Mouse (Mus musculus): Measurements from ENCODE around the gene Npr1. TPM values are rescaled to one million over a fixed set of nuclear protein-coding genes. Genes with fewer than 3 reads are reported as not detected.

The Npr1 gene
- total RNA-seq, 4 experiments from 2014 or later = 316 to 460 (median 368) TPM

DNA sequence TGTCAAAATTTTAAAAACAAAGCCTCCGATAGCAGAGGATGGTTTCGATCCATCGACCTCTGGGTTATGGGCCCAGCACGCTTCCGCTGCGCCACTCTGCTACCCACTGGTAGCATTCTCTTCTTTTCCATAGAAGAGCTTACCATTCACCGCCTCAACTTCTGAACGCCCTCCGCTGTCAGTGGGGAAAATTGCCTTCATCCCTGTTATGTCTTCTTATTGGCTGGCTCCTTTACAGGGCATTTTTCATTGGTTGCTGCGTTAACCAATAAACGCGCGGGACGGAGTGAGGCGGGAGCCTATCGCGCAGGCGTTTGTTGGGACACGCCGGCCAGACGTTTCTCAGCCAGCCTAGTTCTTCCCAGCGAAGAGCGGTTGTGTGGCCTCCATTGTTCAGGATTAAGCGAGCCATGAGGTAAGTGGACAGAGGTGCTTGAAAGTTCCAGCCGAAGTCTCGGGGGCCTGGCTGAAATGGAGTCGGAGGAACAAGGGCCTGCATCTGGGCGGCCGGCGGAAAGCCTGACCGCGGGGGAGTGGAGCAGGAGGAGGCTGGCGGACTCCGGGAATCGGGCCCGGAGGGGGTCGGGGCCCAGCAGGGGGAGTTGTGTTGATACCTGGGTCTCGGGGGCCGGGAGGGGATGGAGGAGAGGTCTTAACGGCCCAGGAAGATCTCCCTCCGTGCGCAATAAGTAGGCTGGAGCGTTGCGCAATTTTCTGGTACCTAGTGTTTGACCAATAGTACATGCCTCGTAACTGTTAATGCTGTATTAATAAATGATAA, 10.4 kb upstream of the Npr1 start, which contains the start of gene Ilf2:
Gene Ilf2 (plus strand): TSS at position 296 of the 781 bp plus-strand sequence.
- DNase-seq = peak; percentile 95

DNA sequence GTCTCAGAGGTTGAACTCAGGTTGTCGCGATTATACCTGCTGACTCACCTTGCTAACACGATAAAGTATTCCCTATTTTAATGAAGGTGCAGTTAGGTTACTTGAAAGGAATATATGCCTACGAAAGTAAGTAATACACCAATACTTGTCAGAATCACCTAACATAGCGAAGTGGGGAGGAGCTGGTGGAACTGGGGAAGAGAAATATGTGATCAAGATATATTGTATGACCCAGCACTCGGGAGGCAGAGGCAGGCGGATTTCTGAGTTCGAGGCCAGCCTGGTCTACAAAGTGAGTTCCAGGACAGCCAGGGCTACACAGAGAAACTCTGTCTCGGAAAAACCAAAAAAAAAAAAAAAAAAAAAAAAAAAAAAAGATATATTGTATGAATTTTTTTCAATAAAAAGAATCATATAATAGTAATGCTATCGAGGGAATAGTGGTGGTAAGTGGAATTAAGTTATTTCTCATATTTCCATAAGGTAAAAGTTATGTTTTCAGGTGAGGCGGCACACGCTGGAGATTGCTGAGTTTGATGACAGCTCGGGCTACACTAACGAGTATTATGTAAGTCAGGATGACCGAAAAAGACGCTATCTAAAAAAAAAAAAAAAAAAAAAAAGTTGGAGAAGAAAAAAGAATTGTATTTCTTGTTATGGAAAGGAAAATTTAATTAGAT, 9.6 kb upstream of the Npr1 start:
- DNase-seq = no peak

DNA sequence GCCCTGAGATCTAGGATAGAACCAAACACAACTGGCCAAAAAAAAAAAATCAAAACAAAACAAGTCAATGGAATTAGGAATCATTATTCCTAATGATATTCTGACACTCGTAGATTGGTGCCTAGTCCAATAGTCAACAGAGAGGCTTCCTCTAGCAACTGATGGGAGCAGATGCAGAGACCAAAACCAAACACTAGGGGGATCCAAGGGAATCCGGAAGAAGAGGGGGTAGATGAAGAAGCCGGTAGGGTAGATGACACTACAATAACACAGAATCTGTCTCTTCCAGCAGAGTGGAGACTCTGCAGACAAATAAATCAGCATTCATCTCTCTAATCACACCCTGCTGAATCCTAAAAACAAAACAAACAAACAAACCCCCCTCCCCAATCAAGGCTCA, 6.5 kb upstream of the Npr1 start:
- no peak for DNase-seq

DNA sequence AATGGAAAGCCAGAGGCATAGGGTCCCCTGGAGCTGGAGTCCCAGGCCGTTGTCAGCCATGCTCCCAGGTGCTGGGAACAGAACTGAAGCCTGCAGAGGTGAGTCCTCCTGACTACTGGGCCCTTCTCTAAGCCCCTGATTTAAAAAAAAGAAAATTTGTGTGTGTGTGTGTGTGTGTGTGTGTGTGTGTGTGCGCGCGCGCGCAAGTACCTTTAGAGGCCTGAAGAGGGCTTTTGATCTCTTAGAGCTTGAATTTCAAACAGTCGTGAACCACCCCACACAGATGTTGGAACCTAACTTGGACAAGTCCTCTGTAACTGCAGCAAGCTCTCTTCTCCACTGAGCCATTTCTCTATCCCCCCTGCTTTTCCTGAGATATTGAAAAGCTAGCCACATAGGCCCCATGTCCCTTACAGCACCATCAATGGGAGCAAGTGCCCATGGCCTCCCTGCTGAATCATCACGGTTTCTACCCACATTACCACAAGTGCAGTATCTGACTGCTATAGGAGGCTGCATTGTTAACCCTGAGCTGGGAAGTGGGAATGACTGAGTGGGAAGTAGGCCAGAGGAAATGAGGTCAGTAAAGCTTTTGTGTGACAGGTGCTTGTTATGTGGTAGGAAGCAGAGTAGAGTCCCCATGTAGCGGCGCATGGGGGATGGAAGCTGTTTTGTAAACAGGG, 2.1 kb upstream of the Npr1 start:
- DNase-seq = no peak

DNA sequence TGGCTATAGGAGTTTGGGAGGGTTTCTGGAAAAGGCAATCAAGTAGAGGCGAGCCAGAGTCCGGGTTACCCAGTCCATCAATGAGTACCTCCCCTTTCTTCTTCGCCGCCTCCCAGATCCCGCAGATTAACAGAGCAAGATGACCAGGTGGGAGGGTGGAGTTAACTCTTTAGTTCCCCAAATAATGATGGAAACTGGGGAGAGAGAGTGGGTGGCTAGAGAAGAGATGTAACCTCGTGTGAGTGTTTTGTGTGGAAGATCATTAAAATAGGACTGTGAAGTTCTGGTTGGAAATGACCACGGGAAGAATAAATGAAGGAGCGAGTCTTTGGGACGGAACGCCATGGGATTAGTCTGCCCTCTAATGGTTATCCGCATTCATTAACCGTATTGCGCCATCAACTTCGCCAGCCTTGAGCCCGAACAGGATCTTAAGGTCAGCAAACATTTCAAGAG, 673 bp upstream of the Npr1 start:
- peak; percentile 77 for DNase-seq

DNA sequence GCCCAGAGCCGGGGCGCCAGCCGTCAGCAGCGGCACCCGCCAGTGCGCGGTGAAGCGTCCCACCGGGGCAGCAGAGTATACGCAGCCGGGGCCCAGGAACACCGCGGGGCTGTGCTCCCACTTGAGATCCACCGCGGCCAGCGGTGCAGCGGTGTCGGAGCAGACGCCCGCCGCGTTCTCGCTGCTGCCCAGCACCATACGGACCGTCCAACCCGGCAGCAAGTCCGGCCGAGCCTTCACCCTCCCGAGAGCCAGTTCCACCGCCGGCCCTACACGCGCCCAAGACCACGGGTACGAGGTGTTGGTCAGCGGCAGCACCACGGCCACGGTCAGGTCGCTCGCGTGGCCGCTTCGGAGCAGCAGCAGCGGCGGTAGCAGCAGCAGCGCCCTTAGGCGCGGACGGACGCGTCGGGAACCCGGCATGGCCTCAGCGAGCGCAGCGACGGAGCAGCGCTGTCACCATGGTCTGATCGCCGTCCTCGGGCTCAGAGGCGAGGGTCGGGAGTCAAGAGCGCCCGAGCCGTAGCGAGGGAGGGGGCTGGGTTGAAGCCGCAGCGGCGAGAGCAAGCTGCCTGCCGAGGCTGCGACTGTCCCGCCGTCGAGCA, 483 bp downstream of the Npr1 start:
- DNase-seq = no peak

DNA sequence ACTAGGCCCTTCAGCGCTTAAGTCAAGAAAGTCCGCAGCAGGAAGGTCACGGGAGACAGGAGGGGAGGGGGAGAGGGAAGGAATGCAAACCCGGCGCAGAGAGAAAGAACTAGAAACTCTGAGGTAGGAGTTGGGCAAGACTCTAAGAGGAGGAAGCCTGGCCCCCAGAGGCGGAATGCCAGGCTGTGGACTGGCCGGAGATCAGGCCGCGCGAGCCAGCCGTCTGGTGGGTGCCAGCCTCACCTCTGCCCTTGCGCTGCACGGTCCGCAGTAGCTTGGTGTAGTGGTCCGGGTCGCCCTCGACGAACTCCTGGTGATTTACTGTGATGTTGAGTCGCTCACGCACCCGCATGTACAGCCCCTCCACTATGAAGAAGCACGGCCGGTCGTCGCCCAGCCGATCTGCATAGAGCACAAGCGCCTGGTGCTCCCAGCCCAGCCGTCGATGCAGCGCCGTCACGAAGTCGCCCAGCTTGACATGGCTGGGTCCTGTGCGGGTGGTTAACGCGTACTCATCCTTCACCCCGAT, 1.1 kb downstream of the Npr1 start:
- peak; percentile 55 for DNase-seq

DNA sequence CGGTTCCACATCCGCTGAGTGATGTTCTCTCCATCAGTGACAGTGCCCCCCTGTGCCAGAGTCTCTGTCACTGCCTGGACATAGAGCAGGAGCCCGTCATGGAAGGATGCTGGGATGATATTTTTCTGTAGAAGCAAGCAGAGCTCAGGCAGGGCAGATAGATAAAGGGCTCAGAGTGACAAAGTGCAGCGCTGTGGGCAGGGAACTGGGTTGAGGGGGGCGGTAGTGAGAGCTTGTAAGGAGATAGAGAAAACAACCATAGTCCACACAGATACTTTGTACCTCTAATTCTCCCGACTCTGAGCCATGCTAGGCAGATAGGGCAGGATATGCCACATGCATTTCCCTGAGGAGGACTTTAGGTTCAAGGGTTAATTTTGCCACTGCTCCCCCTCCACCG, 3.1 kb downstream of the Npr1 start:
- no peak for DNase-seq

DNA sequence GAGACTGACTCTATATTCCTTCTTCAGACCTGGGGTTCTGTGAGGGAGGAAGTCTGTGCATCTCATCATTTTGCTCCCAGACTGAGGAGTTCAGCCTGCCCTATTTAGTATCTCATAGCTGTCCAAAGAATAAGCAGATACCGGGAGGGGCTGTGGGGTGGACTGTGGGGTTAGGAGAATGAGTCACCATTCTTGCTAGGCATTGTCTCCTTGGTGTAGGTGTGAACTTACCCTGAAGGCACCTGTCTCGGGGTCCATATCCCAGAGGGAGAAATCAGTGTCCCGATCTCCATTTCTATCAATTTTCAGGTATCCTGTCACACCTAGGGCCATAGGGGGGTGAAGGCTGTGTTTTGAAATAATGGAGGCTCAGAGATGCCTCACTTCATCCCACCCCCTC, 3.7 kb downstream of the Npr1 start:
- DNase-seq = no peak

DNA sequence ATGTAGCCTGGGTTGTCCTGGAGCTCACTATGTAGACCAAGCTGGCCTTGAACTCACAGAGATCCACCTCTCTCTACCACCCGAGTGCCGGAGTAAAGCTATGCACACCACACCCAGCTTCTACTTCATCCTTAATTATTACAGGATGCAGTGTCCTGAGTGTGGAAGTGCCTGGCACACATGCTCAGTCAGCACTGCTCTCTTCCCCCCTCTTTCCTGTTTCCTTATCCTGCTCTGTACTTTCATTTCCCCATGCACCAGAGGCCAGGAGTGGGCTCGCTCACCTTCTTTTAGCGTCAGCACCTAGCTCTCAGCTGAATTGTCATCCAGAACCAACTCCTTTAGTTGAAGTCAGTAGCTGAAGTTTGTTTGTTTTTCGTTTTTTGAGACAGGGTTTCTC, 5.4 kb downstream of the Npr1 start:
- no peak for DNase-seq

DNA sequence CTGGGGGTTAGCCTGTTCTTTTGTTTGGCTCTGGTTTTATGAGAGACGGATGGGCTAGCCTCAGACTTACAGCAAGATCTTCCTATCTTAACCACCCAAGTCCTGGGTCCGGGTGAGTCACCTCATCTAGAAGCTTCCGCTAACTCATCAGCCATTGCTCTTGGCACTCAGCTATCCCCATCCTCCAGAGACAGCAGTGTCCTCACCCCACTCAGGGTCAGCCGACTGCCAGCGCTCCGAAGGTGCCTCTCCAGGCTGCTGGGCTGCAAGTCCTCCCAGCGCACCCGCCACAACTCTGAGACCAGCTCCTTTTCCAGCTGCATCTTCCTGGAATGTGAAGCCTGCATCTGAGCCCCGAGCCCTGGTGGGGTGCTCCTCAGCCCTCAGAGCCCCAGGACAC, 5.9 kb downstream of the Npr1 start:
- no peak for DNase-seq

DNA sequence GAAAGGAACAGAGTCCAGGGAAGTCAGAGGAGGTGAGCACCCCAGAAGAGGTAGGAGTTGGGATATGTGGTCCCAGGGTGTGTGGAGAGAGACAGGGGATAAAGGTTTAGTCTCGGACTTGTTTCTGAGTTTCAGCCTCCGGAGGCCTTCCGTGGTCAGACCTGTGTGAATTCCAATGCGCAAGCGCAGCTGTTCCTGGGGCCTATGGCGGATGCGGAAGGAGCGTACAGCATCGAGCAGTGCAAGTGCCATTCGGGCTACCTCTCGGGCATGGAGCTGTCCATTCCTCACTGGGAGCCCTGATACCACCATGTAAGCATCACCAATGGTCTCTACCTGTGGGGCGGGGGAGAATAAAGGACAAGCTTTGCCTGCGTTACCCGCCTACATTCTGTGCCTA, 10.7 kb downstream of the Npr1 start:
- DNase-seq = no peak

DNA sequence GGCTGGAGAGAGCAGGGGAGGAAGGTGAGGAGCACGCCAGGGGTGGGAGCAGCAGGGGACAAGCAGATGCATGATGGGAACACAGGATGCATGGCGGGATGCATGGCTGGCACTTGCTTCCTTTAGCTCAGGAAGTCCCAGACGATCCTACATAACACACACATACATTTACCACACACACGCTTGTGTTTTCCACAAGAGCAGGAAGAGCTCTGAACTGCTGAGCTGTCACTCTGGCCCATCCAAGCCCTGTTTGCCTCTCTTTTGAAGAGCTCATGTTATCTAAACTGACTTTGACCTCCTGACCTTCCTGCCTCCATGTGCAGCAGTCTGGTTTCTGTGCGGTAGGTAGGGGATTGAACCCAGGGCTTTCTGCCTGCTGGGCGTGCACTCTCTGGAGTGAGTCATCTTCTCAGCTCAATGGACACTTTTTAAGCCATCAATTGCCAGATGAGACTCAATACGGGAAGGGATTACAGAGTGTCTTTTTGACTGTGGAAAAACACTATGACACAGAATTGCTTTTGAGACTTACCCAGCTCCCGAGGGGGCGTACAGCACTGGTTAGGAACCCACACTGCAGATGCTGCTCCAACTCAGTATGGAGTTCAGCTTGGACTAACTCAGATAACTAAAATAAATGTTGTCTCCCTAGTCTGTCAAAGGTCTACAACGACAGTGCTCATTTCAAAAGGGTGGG, 14.1 kb downstream of the Npr1 start:
- no peak for DNase-seq

DNA sequence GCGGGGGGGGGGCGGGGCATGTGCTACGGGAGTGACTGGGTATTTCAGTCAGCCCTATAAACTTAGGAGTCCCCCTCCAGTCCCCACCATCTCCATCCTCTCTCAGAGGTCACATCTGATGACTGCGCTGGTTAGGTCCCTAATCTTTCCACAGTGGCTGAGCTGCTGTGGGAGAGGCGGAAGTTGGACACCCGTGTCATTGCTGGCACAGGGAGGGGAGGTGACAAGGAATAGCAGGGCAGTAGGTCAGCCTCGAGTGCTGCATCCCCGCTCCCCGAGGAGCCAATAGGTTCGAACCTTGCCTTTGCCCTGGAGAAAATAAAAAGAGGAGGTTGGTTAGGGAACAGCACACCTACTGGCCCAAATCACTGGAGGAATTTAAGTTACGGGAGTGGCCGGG, 14.8 kb downstream of the Npr1 start:
- no peak for DNase-seq

DNA sequence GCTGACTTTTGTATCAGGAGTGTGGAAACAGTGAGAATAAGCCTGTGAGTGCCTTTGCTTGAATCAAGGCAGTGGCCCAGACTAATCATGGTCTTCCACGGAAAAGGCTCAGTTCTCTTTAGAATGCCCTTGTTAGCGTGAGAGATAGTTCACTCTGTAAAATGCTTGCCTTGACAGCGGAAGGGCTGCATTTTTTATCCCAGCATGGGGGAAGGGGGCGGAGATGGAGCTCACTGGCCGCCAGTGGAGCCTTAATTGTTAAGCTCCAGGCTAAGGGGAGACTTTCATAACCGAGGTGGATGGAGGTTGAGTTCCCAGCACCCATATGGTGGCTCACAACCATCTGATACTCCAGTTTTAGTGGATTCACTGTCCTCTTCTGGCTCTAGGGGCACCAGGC, 17.0 kb downstream of the Npr1 start:
- DNase-seq = no peak

DNA sequence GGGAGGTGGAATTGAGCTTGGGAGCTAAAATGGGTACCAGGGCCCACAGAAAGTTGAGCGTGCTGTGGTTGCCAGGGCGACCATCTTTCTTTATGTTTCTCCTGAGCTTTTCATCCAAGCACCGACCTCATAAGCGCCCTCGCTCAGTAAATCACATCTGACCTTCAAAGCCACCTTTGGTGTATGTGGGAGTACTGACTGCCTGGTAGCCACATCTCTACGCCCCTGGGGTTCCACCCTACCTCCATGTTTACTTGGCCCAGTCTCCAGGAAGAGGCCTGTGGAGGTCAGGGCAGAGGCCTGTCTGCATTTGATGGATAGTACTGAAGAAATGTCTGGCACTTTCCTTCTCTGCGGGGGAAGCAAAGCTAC, 18.6 kb downstream of the Npr1 start:
- DNase-seq = peak; percentile 56

DNA sequence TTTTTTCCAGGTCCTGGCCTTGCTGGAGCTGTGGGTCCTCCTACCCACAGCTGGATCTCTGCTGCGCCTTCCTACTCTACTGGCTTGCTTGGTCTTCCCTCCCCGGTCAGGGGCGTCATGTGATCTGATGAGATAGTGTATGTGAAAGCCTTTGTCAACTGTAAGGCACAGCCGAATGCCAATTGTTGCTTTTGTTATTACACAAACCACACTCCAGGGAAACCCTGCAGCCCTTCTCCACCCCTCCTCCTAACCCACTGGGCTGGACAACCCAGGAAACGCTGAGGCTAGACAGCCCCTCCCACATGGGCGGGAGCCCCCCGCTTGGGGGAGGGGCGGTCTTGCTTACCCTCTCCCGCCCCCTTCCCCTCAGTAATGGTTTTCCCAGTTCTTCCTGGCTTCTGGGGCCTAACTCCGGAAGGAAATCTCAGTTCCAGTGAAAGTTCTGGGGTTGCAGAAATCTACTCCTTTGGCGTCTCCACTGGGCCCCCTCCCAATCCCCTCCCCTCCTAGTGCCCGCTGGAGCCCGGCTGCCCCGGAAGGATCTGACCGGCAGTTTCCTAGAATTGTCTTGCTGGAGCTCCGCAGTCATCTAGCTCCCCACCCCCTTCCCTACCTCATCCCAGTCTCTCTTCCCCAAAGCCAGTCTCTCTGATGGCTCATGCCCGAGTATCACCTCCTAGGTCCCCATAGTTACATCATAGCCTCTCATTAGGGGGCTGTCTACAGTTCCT, 19.1 kb downstream of the Npr1 start:
- DNase-seq = peak; percentile 88

DNA sequence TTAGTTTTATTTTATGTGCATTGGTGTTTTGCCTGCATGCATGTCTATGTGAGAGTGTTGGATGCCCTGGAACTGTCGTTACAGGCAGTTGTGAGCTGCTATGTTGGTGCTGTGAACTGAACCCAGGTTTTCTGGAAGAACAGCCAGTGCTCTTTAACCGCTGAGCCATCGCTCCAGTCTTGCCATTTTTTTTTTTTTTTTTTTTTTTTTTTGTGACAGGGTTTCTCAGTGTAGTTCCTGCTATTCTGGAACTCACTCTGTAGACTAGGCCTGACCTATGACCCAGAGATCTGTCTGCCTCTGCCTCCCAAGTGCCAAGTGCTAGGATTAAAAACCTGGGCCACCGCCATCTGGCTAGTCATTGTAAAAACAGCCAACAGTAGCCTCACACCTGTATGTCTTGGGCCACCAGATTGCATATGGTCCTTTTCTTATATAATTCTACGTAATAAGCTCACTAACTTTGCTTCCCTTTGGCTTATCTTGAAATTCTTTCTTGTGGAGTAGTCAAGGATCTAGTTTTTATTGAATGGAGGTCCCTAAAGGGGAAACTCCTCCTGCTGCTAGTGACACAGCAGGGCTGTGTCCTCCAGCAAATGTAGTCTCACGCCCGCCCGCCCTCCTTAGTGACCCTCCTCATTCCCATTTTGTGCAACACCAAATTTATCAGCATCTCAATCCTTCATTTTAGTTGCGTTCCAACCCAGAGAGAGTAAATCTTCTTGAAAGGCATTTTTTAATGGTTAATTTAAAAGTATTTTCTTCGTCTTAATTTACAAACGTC, 20.1 kb downstream of the Npr1 start:
- no peak for DNase-seq

DNA sequence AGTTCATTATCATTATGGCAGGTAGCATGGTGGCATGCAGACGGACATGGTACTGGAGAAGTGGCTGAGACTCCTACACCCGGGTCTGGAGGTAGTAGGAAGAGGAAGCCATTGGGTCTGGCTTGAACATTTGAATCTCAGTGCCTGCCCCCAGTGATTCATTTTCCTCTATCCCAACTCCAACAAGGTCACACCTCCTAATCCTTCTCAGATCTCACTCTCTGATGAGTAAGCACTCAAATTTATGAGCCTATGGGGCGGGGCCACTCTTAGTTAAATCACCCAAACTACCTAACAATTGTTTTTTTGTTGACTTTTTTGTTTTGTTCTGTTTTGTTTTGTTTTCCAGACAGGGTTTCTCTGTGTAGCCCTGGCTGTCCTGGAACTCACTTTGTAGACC, 21.7 kb downstream of the Npr1 start:
- no peak for DNase-seq

DNA sequence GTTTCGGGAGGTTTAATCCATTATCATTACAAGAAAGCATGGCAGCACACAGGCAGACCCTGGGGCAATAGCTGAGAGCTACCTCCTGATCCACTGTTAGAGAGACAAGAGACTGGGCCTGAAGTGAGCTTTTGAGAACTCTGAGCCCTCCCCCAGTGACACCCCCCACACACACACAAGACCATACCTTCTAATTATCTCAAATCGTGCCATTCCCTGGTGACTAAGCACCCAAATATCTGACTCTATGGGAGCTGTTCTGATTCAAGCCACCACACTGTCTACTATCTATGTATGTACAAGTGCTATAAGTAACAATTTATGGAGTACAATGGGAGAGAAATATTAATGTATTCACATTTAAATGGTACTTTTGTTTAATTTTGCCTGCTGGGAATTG, 24.9 kb downstream of the Npr1 start:
- no peak for DNase-seq

DNA sequence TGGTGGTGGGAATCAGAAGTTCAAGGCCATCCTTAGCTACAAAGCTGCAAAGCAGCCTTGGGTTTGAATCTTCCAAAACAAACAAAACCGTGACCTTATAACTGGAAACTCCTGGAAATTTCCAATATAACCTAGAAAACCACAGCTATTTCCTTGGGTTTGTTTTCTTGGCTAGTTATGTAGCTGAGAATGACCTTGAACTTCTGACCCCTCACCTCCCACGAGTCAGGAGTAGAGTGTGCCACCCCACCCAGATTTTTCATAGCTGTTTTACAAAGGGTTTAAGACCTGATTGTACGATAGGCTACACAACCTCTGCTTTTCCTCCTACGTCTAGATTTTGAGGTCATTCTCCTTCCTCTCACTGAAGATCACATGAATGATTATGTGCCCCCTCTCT, 28.5 kb downstream of the Npr1 start:
- no peak for DNase-seq
